Mouse (Mus musculus) adipocyte (in vitro differentiated cells): Measurements from ENCODE around the gene Arap2.
"Not testable (repeated sequence)": the region's sequence is repeated elsewhere in the genome, so short reads cannot be mapped to it uniquely, and the experiment has no call there.

Experiments
- DNase-seq: peaks from one replicate; pipeline ENCODE4 v3.0.0-alpha.2; 2016; ENCODE audit warnings: low spot score

Arap2 gene

GRCm38 (mm10) chr5:62739451-62740415 is 26.2 kb downstream of the Arap2 start:
- DNase-seq = no peak

GRCm38 (mm10) chr5:62730573-62730972 is 35.4 kb downstream of the Arap2 start:
- DNase-seq = not testable (repeated sequence)

- DNase-seq = no peak
These were observed 40.4 kb downstream of the Arap2 start for GRCm38 (mm10) chr5:62725551-62725950.

- DNase-seq = no peak
These were observed 42.5 kb downstream of the Arap2 start for GRCm38 (mm10) chr5:62723261-62724105.

GRCm38 (mm10) chr5:62716468-62716867 is 49.5 kb downstream of the Arap2 start:
- DNase-seq = no peak

GRCm38 (mm10) chr5:62715977-62716376 is 50.0 kb downstream of the Arap2 start:
- no peak for DNase-seq

GRCm38 (mm10) chr5:62715436-62715835 is 50.5 kb downstream of the Arap2 start:
- no peak for DNase-seq

- no peak for DNase-seq
These were observed 55.0 kb downstream of the Arap2 start for GRCm38 (mm10) chr5:62710955-62711354.

- DNase-seq = no peak
These were observed 59.1 kb downstream of the Arap2 start for GRCm38 (mm10) chr5:62706900-62707299.

GRCm38 (mm10) chr5:62689965-62690364 is 76.0 kb downstream of the Arap2 start:
- no peak for DNase-seq

- no peak for DNase-seq
These were observed 82.2 kb downstream of the Arap2 start for GRCm38 (mm10) chr5:62683751-62684150.

GRCm38 (mm10) chr5:62683207-62683606 is 82.8 kb downstream of the Arap2 start:
- DNase-seq = no peak

- no peak for DNase-seq
These were observed 88.6 kb downstream of the Arap2 start for GRCm38 (mm10) chr5:62677390-62677789.

- DNase-seq = no peak
These were observed 93.1 kb downstream of the Arap2 start for GRCm38 (mm10) chr5:62672736-62673436.

GRCm38 (mm10) chr5:62665329-62665728 is 100.6 kb downstream of the Arap2 start:
- no peak for DNase-seq

- no peak for DNase-seq
These were observed 101.1 kb downstream of the Arap2 start for GRCm38 (mm10) chr5:62664847-62665246.

- DNase-seq = no peak
These were observed 102.8 kb downstream of the Arap2 start for GRCm38 (mm10) chr5:62663206-62663605.

GRCm38 (mm10) chr5:62653924-62654323 is 112.0 kb downstream of the Arap2 start:
- no peak for DNase-seq

GRCm38 (mm10) chr5:62642330-62642729 is 123.6 kb downstream of the Arap2 start:
- no peak for DNase-seq

- no peak for DNase-seq
These were observed 125.5 kb downstream of the Arap2 start for GRCm38 (mm10) chr5:62640501-62640900.

- DNase-seq = no peak
These were observed 129.6 kb downstream of the Arap2 start for GRCm38 (mm10) chr5:62636341-62636740.

- no peak for DNase-seq
These were observed 137.1 kb downstream of the Arap2 start for GRCm38 (mm10) chr5:62628901-62629300.
